Mouse (Mus musculus) hindbrain, embryonic 10.5 days (tissue): Measurements from ENCODE around the gene Gm525. TPM values are rescaled to one million over a fixed set of nuclear protein-coding genes. Genes with fewer than 3 reads are reported as not detected.
"Not testable (repeated sequence)": the region's sequence is repeated elsewhere in the genome, so short reads cannot be mapped to it uniquely, and the experiment has no call there.

ENCODE experiments used
- DNase-seq: peaks from one replicate; pipeline ENCODE4 v3.0.0-alpha.2; 2017; ENCODE audit warnings: low spot score
- H3K27ac ChIP-seq: fragments of 300-500 bp; sonication (generic); 2 replicates; pipeline ENCODE4 v1.5.1; 2016; ENCODE audit warnings: mild to moderate bottlenecking, moderate library complexity
- H3K27me3 ChIP-seq: fragments of 300-500 bp; sonication (generic); 2 replicates; pipeline ENCODE4 v1.6.1; 2016; ENCODE audit warnings: mild to moderate bottlenecking; ENCODE audit not compliant: poor library complexity, insufficient read depth, severe bottlenecking
- H3K36me3 ChIP-seq: fragments of 300-500 bp; sonication (generic); 2 replicates; pipeline ENCODE4 v1.6.1; 2016; ENCODE audit warnings: mild to moderate bottlenecking, moderate library complexity
- H3K4me1 ChIP-seq: fragments of 300-500 bp; sonication (generic); replicated peaks from 2 replicates; pipeline ENCODE4 v1.6.1; 2016; ENCODE audit warnings: mild to moderate bottlenecking
- H3K4me3 ChIP-seq: fragments of 300-500 bp; sonication (generic); 2 replicates; pipeline ENCODE4 v1.5.1; 2016; ENCODE audit warnings: mild to moderate bottlenecking, moderate library complexity
- H3K9me3 ChIP-seq: fragments of 300-500 bp; sonication (generic); 2 replicates; pipeline ENCODE4 v1.6.1; 2016; ENCODE audit warnings: mild to moderate bottlenecking, moderate library complexity
- WGBS: fragments of 180-500 bp; shearing (Covaris S2); methylation state at CpG from one replicate; pipeline ENCODE4 v1.1.7; 2016; 5-methylcytosine and 5-hydroxymethylcytosine counted together
- polyA plus RNA-seq: library from polyadenylated mRNA; unstranded; fragments of >200 nt; fragmentation: Nextera tagmentation; extraction: Ambion mirVana; gene quantifications from 2 replicates; pipeline ENCODE4 v1.2.1, GENCODE M21; 2016

Gene Gm525
- polyA plus RNA-seq, 1 experiment from 2014 or later = not detected

- H3K9me3 ChIP-seq = peaks cover 9% of the 10 kb centered on the region; the same call in 1 of the 2 replicates
- WGBS = 93% methylated on average over 7 of the region's 7 CpGs
- H3K27me3 ChIP-seq = no peaks in the 10 kb centered on the region
- no peak overlapping the region for H3K27ac ChIP-seq
- no peaks in the 10 kb centered on the region for H3K4me1 ChIP-seq
- H3K4me3 ChIP-seq = no peak overlapping the region
- DNase-seq = no peak
- H3K36me3 ChIP-seq = peaks cover 93% of the 10 kb centered on the region
Measured at GRCm38 (mm10) chr11:89043046-89043445, 30.6 kb upstream of the Gm525 start.

GRCm38 (mm10) chr11:89045501-89045900 is 28.1 kb upstream of the Gm525 start:
- not testable (repeated sequence) for H3K9me3 ChIP-seq, H3K27me3 ChIP-seq, H3K4me1 ChIP-seq, DNase-seq, H3K27ac ChIP-seq, H3K4me3 ChIP-seq
- 93% methylated on average over 3 of the region's 3 CpGs for WGBS
- H3K36me3 ChIP-seq = peaks cover 90% of the 10 kb centered on the region

GRCm38 (mm10) chr11:89046021-89046420 is 27.6 kb upstream of the Gm525 start:
- Histone ChIP-seq H3K36me3 (peaks cover 92% of the 10 kb centered on the region), H3K4me3 (no peak overlapping the region), H3K27ac (no peak overlapping the region), H3K9me3 (peaks cover 9% of the 10 kb centered on the region; the same call in 1 of the 2 replicates), H3K4me1 (no peaks in the 10 kb centered on the region), H3K27me3 (no peaks in the 10 kb centered on the region)
- 94% methylated on average over 3 of the region's 3 CpGs for WGBS
- no peak for DNase-seq

GRCm38 (mm10) chr11:89051767-89052166 is 21.9 kb upstream of the Gm525 start:
- 87% methylated on average over 6 of the region's 6 CpGs for WGBS
- Histone ChIP-seq H3K27me3 (no peaks in the 10 kb centered on the region), H3K27ac (no peak overlapping the region), H3K36me3 (peaks cover 82% of the 10 kb centered on the region), H3K4me1 (0 out of 2 replicates have a peak, but pooled peaks cover 2% of the 10 kb centered on the region), H3K9me3 (no peaks in the 10 kb centered on the region), H3K4me3 (no peak overlapping the region)
- DNase-seq = no peak

GRCm38 (mm10) chr11:89055931-89056690 is 17.5 kb upstream of the Gm525 start:
- H3K36me3 ChIP-seq = peaks cover 46% of the 10 kb centered on the region
- H3K27me3 ChIP-seq = no peaks in the 10 kb centered on the region
- H3K27ac ChIP-seq = no peak overlapping the region
- 89% methylated on average over 13 of the region's 13 CpGs for WGBS
- no peaks in the 10 kb centered on the region for H3K9me3 ChIP-seq
- H3K4me3 ChIP-seq = no peak overlapping the region
- H3K4me1 ChIP-seq = peaks cover 29% of the 10 kb centered on the region
- DNase-seq = no peak

- Histone ChIP-seq H3K4me1 (peaks cover 29% of the 10 kb centered on the region), H3K36me3 (peaks cover 24% of the 10 kb centered on the region), H3K9me3 (no peaks in the 10 kb centered on the region), H3K27ac (no peak overlapping the region), H3K27me3 (no peaks in the 10 kb centered on the region), H3K4me3 (peak overlapping the region; percentile 66)
- DNase-seq = no peak
- 78% methylated on average over 11 of the region's 11 CpGs for WGBS
Measured at GRCm38 (mm10) chr11:89058515-89059270, 14.9 kb upstream of the Gm525 start.

- peaks cover 11% of the 10 kb centered on the region; the same call in 1 of the 2 replicates for H3K36me3 ChIP-seq
- no peaks in the 10 kb centered on the region for H3K27me3 ChIP-seq
- no peak for DNase-seq
- H3K9me3 ChIP-seq = no peaks in the 10 kb centered on the region
- H3K4me1 ChIP-seq = peaks cover 27% of the 10 kb centered on the region
- H3K4me3 ChIP-seq = peak overlapping the region; percentile 66
- H3K27ac ChIP-seq = peak overlapping the region; percentile 84
- under 1% methylated on average over 33 of the region's 33 CpGs for WGBS
Measured at GRCm38 (mm10) chr11:89059919-89060422, 13.7 kb upstream of the Gm525 start.

- no peaks in the 10 kb centered on the region for H3K9me3 ChIP-seq
- no peaks in the 10 kb centered on the region for H3K27me3 ChIP-seq
- WGBS = under 1% methylated on average over 63 of the region's 63 CpGs
- H3K4me1 ChIP-seq = peaks cover 27% of the 10 kb centered on the region
- H3K4me3 ChIP-seq = peak overlapping the region; percentile 66
- peaks cover 9% of the 10 kb centered on the region; the same call in 1 of the 2 replicates for H3K36me3 ChIP-seq
- DNase-seq = peak; percentile 91
- H3K27ac ChIP-seq = peak overlapping the region; percentile 84
Measured at GRCm38 (mm10) chr11:89060423-89061089, 13.1 kb upstream of the Gm525 start.

- 91% methylated on average over 7 of the region's 7 CpGs for WGBS
- DNase-seq = no peak
- H3K4me1 ChIP-seq = peaks cover 27% of the 10 kb centered on the region
- H3K4me3 ChIP-seq = no peak overlapping the region
- H3K36me3 ChIP-seq = peaks cover 4% of the 10 kb centered on the region; the same call in 1 of the 2 replicates
- no peak overlapping the region for H3K27ac ChIP-seq
- H3K9me3 ChIP-seq = no peaks in the 10 kb centered on the region
- H3K27me3 ChIP-seq = no peaks in the 10 kb centered on the region
Measured at GRCm38 (mm10) chr11:89061362-89061761, 12.3 kb upstream of the Gm525 start.

- Histone ChIP-seq H3K27ac (no peak overlapping the region), H3K27me3 (no peaks in the 10 kb centered on the region; the same call in 1 of the 2 replicates), H3K9me3 (no peaks in the 10 kb centered on the region), H3K4me1 (peaks cover 22% of the 10 kb centered on the region), H3K4me3 (no peak overlapping the region), H3K36me3 (no peaks in the 10 kb centered on the region)
- DNase-seq = no peak
- WGBS = 87% methylated on average over 6 of the region's 6 CpGs
Measured at GRCm38 (mm10) chr11:89064312-89064711, 9.3 kb upstream of the Gm525 start.

- Histone ChIP-seq H3K27me3 (no peaks in the 10 kb centered on the region; the same call in 1 of the 2 replicates), H3K4me3 (no peak overlapping the region), H3K27ac (no peak overlapping the region), H3K9me3 (no peaks in the 10 kb centered on the region), H3K4me1 (peaks cover 13% of the 10 kb centered on the region; the same call in 1 of the 2 replicates), H3K36me3 (no peaks in the 10 kb centered on the region)
- DNase-seq = no peak
- 96% methylated on average over 3 of the region's 3 CpGs for WGBS
Measured at GRCm38 (mm10) chr11:89065297-89065696, 8.3 kb upstream of the Gm525 start.

GRCm38 (mm10) chr11:89066126-89066525 is 7.5 kb upstream of the Gm525 start:
- Histone ChIP-seq H3K9me3 (no peaks in the 10 kb centered on the region), H3K4me1 (0 out of 2 replicates have a peak, but pooled peaks cover 9% of the 10 kb centered on the region), H3K27me3 (no peaks in the 10 kb centered on the region; the same call in 1 of the 2 replicates), H3K36me3 (no peaks in the 10 kb centered on the region), H3K4me3 (no peak overlapping the region), H3K27ac (no peak overlapping the region)
- DNase-seq = no peak
- WGBS = 83% methylated on average over 6 of the region's 6 CpGs
